Mouse (Mus musculus): Measurements from ENCODE around the gene Rpl7a. TPM values are rescaled to one million over a fixed set of nuclear protein-coding genes. Genes with fewer than 3 reads are reported as not detected.
A peak's percentile ranks its signal among the peaks of the same experiment; 100 is the strongest.

Gene Rpl7a
- polyA plus RNA-seq, 1 experiment: 948 TPM

GRCm38 (mm10) chr2:26914148-26914941, 3.8 kb downstream of the Rpl7a start:
- H3K4me3 ChIP-seq (ENCODE audit: insufficient read depth, low read depth, low read length): no peak overlapping the region
- H3K27me3 ChIP-seq (replicated peaks; ENCODE audit: control insufficient read depth, insufficient read depth, low read length): no peaks in the 10 kb centered on the region
- no peak for DNase-seq
- H3K4me1 ChIP-seq (ENCODE audit: control insufficient read depth, insufficient read depth, low read length): peaks cover 12% of the 10 kb centered on the region
- peaks cover 4% of the 10 kb centered on the region; the same call in 1 of the 2 replicates for H3K36me3 ChIP-seq (ENCODE audit: control insufficient read depth, insufficient read depth, low read length)
- no peak overlapping the region for H3K27ac ChIP-seq (ENCODE audit: insufficient read depth, low read depth, low read length)
- TF ChIP-seq POLR2A (IDR thresholded peaks at IDR 0.05; ENCODE audit: low read depth, low read length): no peak
- no peak for TF ChIP-seq CTCF (conservative IDR thresholded peaks at IDR 0.05; ENCODE audit: insufficient read depth, insufficient read length, low read depth, low read length)
- 63% methylated on average over 8 of the region's 8 CpGs for WGBS

GRCm38 (mm10) chr2:26915927-26916728, 5.6 kb downstream of the Rpl7a start, which contains the start of the genes Surf2 and Surf1:
TSS of gene Surf2 (plus strand) at chr2:26916367.
TSS of gene Surf1 (minus strand) at chr2:26916530.
- Histone ChIP-seq H3K27ac (ENCODE audit: insufficient read depth, low read depth, low read length) (peak within 1 kb of the TSS; percentile 70), H3K27me3 (replicated peaks; ENCODE audit: control insufficient read depth, insufficient read depth, low read length) (no peaks in the 10 kb centered on the region), H3K4me3 (ENCODE audit: insufficient read depth, low read depth, low read length) (peak within 1 kb of the TSS; percentile 78), H3K4me1 (ENCODE audit: control insufficient read depth, insufficient read depth, low read length) (peaks cover 20% of the 10 kb centered on the region), H3K36me3 (ENCODE audit: control insufficient read depth, insufficient read depth, low read length) (peaks cover 4% of the 10 kb centered on the region; the same call in 1 of the 2 replicates)
- WGBS: 1% methylated on average over 47 of the region's 47 CpGs
- peak; percentile 6 for TF ChIP-seq POLR2A (IDR thresholded peaks at IDR 0.05; ENCODE audit: low read depth, low read length)
- no peak for TF ChIP-seq CTCF (conservative IDR thresholded peaks at IDR 0.05; ENCODE audit: insufficient read depth, insufficient read length, low read depth, low read length)
- DNase-seq: peak; percentile 89

GRCm38 (mm10) chr2:26916738-26917137, 6.2 kb downstream of the Rpl7a start:
- Histone ChIP-seq H3K27ac (ENCODE audit: insufficient read depth, low read depth, low read length) (peak overlapping the region; percentile 70), H3K4me3 (ENCODE audit: insufficient read depth, low read depth, low read length) (peak overlapping the region; percentile 78), H3K27me3 (replicated peaks; ENCODE audit: control insufficient read depth, insufficient read depth, low read length) (no peaks in the 10 kb centered on the region), H3K4me1 (ENCODE audit: control insufficient read depth, insufficient read depth, low read length) (peaks cover 24% of the 10 kb centered on the region), H3K36me3 (ENCODE audit: control insufficient read depth, insufficient read depth, low read length) (peaks cover 4% of the 10 kb centered on the region; the same call in 1 of the 2 replicates)
- WGBS: 2% methylated on average over 13 of the region's 13 CpGs
- no peak for DNase-seq
- TF ChIP-seq POLR2A (IDR thresholded peaks at IDR 0.05; ENCODE audit: low read depth, low read length) (no peak), CTCF (conservative IDR thresholded peaks at IDR 0.05; ENCODE audit: insufficient read depth, insufficient read length, low read depth, low read length) (no peak)

GRCm38 (mm10) chr2:26919684-26920083, 9.1 kb downstream of the Rpl7a start:
- peaks cover 2% of the 10 kb centered on the region for H3K36me3 ChIP-seq (ENCODE audit: control insufficient read depth, insufficient read depth, low read length)
- H3K27ac ChIP-seq (ENCODE audit: insufficient read depth, low read depth, low read length): no peak overlapping the region
- peaks cover 26% of the 10 kb centered on the region for H3K4me1 ChIP-seq (ENCODE audit: control insufficient read depth, insufficient read depth, low read length)
- 73% methylated on average over 3 of the region's 3 CpGs for WGBS
- no peak for DNase-seq
- H3K4me3 ChIP-seq (ENCODE audit: insufficient read depth, low read depth, low read length): no peak overlapping the region
- H3K27me3 ChIP-seq (replicated peaks; ENCODE audit: control insufficient read depth, insufficient read depth, low read length): no peaks in the 10 kb centered on the region
- TF ChIP-seq CTCF (conservative IDR thresholded peaks at IDR 0.05; ENCODE audit: insufficient read depth, insufficient read length, low read depth, low read length): no peak
- no peak for TF ChIP-seq POLR2A (IDR thresholded peaks at IDR 0.05; ENCODE audit: low read depth, low read length)

GRCm38 (mm10) chr2:26920190-26920855, 9.8 kb downstream of the Rpl7a start:
- no peak for TF ChIP-seq CTCF (conservative IDR thresholded peaks at IDR 0.05; ENCODE audit: insufficient read depth, insufficient read length, low read depth, low read length)
- TF ChIP-seq POLR2A (IDR thresholded peaks at IDR 0.05; ENCODE audit: low read depth, low read length): no peak
- H3K27me3 ChIP-seq (replicated peaks; ENCODE audit: control insufficient read depth, insufficient read depth, low read length): no peaks in the 10 kb centered on the region
- peak overlapping the region; percentile 59 for H3K27ac ChIP-seq (ENCODE audit: insufficient read depth, low read depth, low read length)
- H3K4me1 ChIP-seq (ENCODE audit: control insufficient read depth, insufficient read depth, low read length): peaks cover 23% of the 10 kb centered on the region
- no peak overlapping the region for H3K4me3 ChIP-seq (ENCODE audit: insufficient read depth, low read depth, low read length)
- DNase-seq: peak; percentile 88
- H3K36me3 ChIP-seq (ENCODE audit: control insufficient read depth, insufficient read depth, low read length): peaks cover 2% of the 10 kb centered on the region
- 57% methylated on average over 6 of the region's 6 CpGs for WGBS

GRCm38 (mm10) chr2:26921784-26922183, 11.2 kb downstream of the Rpl7a start:
- H3K27ac ChIP-seq (ENCODE audit: insufficient read depth, low read depth, low read length): peak overlapping the region; percentile 12; the same call in 1 of the 2 replicates
- peaks cover 2% of the 10 kb centered on the region for H3K36me3 ChIP-seq (ENCODE audit: control insufficient read depth, insufficient read depth, low read length)
- peaks cover 21% of the 10 kb centered on the region for H3K4me1 ChIP-seq (ENCODE audit: control insufficient read depth, insufficient read depth, low read length)
- WGBS: 38% methylated on average over 9 of the region's 9 CpGs
- no peaks in the 10 kb centered on the region for H3K27me3 ChIP-seq (replicated peaks; ENCODE audit: control insufficient read depth, insufficient read depth, low read length)
- TF ChIP-seq CTCF (conservative IDR thresholded peaks at IDR 0.05; ENCODE audit: insufficient read depth, insufficient read length, low read depth, low read length) (no peak), POLR2A (IDR thresholded peaks at IDR 0.05; ENCODE audit: low read depth, low read length) (no peak)
- no peak overlapping the region for H3K4me3 ChIP-seq (ENCODE audit: insufficient read depth, low read depth, low read length)
- DNase-seq: peak; percentile 77
